8 mouse cellular contexts compared by ENCODE assay signal in genomic region chr9:117872387-117873081, GRCm38 (mm10).
DNase-seq lines count a peak whose midpoint lies in the region; ATAC-seq and TF ChIP-seq lines count a peak whose summit lies in the region.

No protein-coding gene starts in this region.

- DNase-seq in heart, adult 2 months: peak; percentile 8 to 20
- no peak for DNase-seq in heart, adult 9 months (ENCODE audit: low spot score in 2 of 2)
- DNase-seq in liver, embryonic 11.5 days (ENCODE audit: low spot score): peak; percentile 47

- peak overlapping the region; percentile 35 for H3K4me3 ChIP-seq in heart, adult 2 months
- peak overlapping the region; percentile 66 for H3K4me3 ChIP-seq in forebrain, embryonic 12.5 days (replicated peaks)
- peak overlapping the region; percentile 66 for H3K4me3 ChIP-seq in hindbrain, embryonic 13.5 days
- peak overlapping the region; percentile 52 for H3K4me3 ChIP-seq in liver, embryonic 11.5 days (ENCODE audit: low read depth, low read length)
- peak overlapping the region; percentile 69 for H3K4me3 ChIP-seq in neural tube, embryonic 13.5 days

- no peak for TF ChIP-seq POLR2A in heart, adult 2 months (IDR thresholded peaks at IDR 0.05; ENCODE audit: insufficient read depth, low read depth, low read length)

- H3K27ac ChIP-seq in heart, adult 2 months: no peak overlapping the region
- H3K27ac ChIP-seq in forebrain, embryonic 12.5 days: no peak overlapping the region; the same call in 1 of the 2 replicates
- H3K27ac ChIP-seq in hindbrain, embryonic 13.5 days: peak overlapping the region; percentile 92
- no peak overlapping the region for H3K27ac ChIP-seq in liver, embryonic 11.5 days (ENCODE audit: low read depth, low read length)
- peak overlapping the region; percentile 92 for H3K27ac ChIP-seq in neural tube, embryonic 13.5 days (replicated peaks)

- H3K27me3 ChIP-seq in heart, adult 2 months (ENCODE audit: control insufficient read depth, insufficient read depth, low read length): peaks cover 9% of the 10 kb centered on the region
- peaks cover 29% of the 10 kb centered on the region for H3K27me3 ChIP-seq in forebrain, embryonic 12.5 days
- peaks cover 15% of the 10 kb centered on the region for H3K27me3 ChIP-seq in hindbrain, embryonic 13.5 days
- peaks cover 32% of the 10 kb centered on the region for H3K27me3 ChIP-seq in liver, embryonic 11.5 days (replicated peaks; ENCODE audit: control insufficient read depth, insufficient read depth, low read length)
- peaks cover 14% of the 10 kb centered on the region for H3K27me3 ChIP-seq in neural tube, embryonic 13.5 days

- H3K4me2 ChIP-seq in forebrain, embryonic 12.5 days: peak overlapping the region; percentile 93
- peak overlapping the region; percentile 86 for H3K4me2 ChIP-seq in hindbrain, embryonic 13.5 days
- H3K4me2 ChIP-seq in liver, embryonic 11.5 days: peak overlapping the region; percentile 72
- peak overlapping the region; percentile 85 for H3K4me2 ChIP-seq in neural tube, embryonic 13.5 days

- H3K4me1 ChIP-seq in heart, adult 2 months (ENCODE audit: control insufficient read depth, insufficient read depth, low read length): no peaks in the 10 kb centered on the region
- peaks cover 11% of the 10 kb centered on the region for H3K4me1 ChIP-seq in forebrain, embryonic 12.5 days
- peaks cover 34% of the 10 kb centered on the region for H3K4me1 ChIP-seq in hindbrain, embryonic 13.5 days (replicated peaks)
- H3K4me1 ChIP-seq in liver, embryonic 11.5 days (replicated peaks; ENCODE audit: control insufficient read depth, insufficient read depth, low read length): no peaks in the 10 kb centered on the region
- peaks cover 38% of the 10 kb centered on the region for H3K4me1 ChIP-seq in neural tube, embryonic 13.5 days (replicated peaks)

- no peaks in the 10 kb centered on the region for H3K36me3 ChIP-seq in heart, adult 2 months (ENCODE audit: control insufficient read depth, insufficient read depth, low read length)
- no peaks in the 10 kb centered on the region for H3K36me3 ChIP-seq in forebrain, embryonic 12.5 days (replicated peaks)
- no peaks in the 10 kb centered on the region for H3K36me3 ChIP-seq in hindbrain, embryonic 13.5 days
- H3K36me3 ChIP-seq in liver, embryonic 11.5 days (ENCODE audit: control insufficient read depth, insufficient read depth, low read length): no peaks in the 10 kb centered on the region
- no peaks in the 10 kb centered on the region for H3K36me3 ChIP-seq in neural tube, embryonic 13.5 days

- no peaks in the 10 kb centered on the region for H3K79me2 ChIP-seq in heart, adult 2 months (replicated peaks; ENCODE audit: control insufficient read depth, insufficient read depth, low read length)

- ATAC-seq in cerebellum, adult (ENCODE audit: insufficient number of reproducible peaks, low FRiP score, low TSS enrichment): peak; percentile 54
- peak; percentile 86 for ATAC-seq in forebrain, embryonic 12.5 days (ENCODE audit: low FRiP score)
- ATAC-seq in hindbrain, embryonic 13.5 days (ENCODE audit: low FRiP score): peak; percentile 88
- no peak; the same call in 1 of the 2 replicates for ATAC-seq in liver, embryonic 11.5 days (replicated peaks; ENCODE audit: low FRiP score)
- peak; percentile 89 for ATAC-seq in neural tube, embryonic 13.5 days (ENCODE audit: low read depth)
- ATAC-seq in inflammation-experienced regulatory T-cells, adult 6 months: no peak

- intact Hi-C loops in heart, adult 2 months (cut with DNase I): no loop called here

- 2% methylated on average over 70 of the region's 70 CpGs for WGBS in heart, adult 2 months
- under 1% methylated on average over 61 of the region's 70 CpGs for WGBS in forebrain, embryonic 12.5 days
- under 1% methylated on average over 68 of the region's 70 CpGs for WGBS in hindbrain, embryonic 13.5 days
- 2% methylated on average over 56 of the region's 70 CpGs for WGBS in liver, embryonic 11.5 days
- WGBS in neural tube, embryonic 13.5 days: 1% methylated on average over 63 of the region's 70 CpGs

- H3K9ac ChIP-seq in heart, adult 2 months (ENCODE audit: low read depth, low read length): no peak overlapping the region
- peak overlapping the region; percentile 73 for H3K9ac ChIP-seq in forebrain, embryonic 12.5 days
- peak overlapping the region; percentile 86 for H3K9ac ChIP-seq in hindbrain, embryonic 13.5 days
- H3K9ac ChIP-seq in liver, embryonic 11.5 days (ENCODE audit: low read depth, low read length): no peak overlapping the region
- H3K9ac ChIP-seq in neural tube, embryonic 13.5 days: peak overlapping the region; percentile 85

- no peak for TF ChIP-seq EP300 in heart, adult 2 months (IDR thresholded peaks at IDR 0.05; ENCODE audit: insufficient read depth, low read depth, low read length)

- H3K9me3 ChIP-seq in forebrain, embryonic 12.5 days: no peaks in the 10 kb centered on the region
- no peaks in the 10 kb centered on the region for H3K9me3 ChIP-seq in hindbrain, embryonic 13.5 days
- no peaks in the 10 kb centered on the region for H3K9me3 ChIP-seq in liver, embryonic 11.5 days (ENCODE audit: control insufficient read depth, low read length)
- H3K9me3 ChIP-seq in neural tube, embryonic 13.5 days: no peaks in the 10 kb centered on the region

- TF ChIP-seq CTCF in heart, adult 2 months (IDR thresholded peaks at IDR 0.05): no peak

Comparison
In these comparisons a context has a peak if more than half of its experiments do, and no peak if none do; other contexts are left out.
1. DNase-seq: peak in heart, adult 2 months (2 of 2) and liver, embryonic 11.5 days (single experiment); none in heart, adult 9 months (0 of 2).
2. H3K27ac ChIP-seq: peak in hindbrain, embryonic 13.5 days (single experiment) and neural tube, embryonic 13.5 days (single experiment); none in heart, adult 2 months (single experiment), forebrain, embryonic 12.5 days (single experiment) and liver, embryonic 11.5 days (single experiment).
3. H3K9ac ChIP-seq: peak in forebrain, embryonic 12.5 days (single experiment), hindbrain, embryonic 13.5 days (single experiment) and neural tube, embryonic 13.5 days (single experiment); none in heart, adult 2 months (single experiment) and liver, embryonic 11.5 days (single experiment).
4. ATAC-seq: peak in cerebellum, adult (single experiment), forebrain, embryonic 12.5 days (single experiment), hindbrain, embryonic 13.5 days (single experiment) and neural tube, embryonic 13.5 days (single experiment); none in liver, embryonic 11.5 days (single experiment) and inflammation-experienced regulatory T-cells, adult 6 months (single experiment).
5. Peak in every context shown above with its lines, with median percentiles within 50 percentile points of each other: H3K4me3 ChIP-seq and H3K4me2 ChIP-seq.